Mouse (Mus musculus): ENCODE results near the gene Sdk2. TPM values are rescaled to one million over a fixed set of nuclear protein-coding genes. Genes with fewer than 3 reads are reported as not detected.
A peak's percentile ranks its signal among the peaks of the same experiment; 100 is the strongest.

The Sdk2 gene
- polyA plus RNA-seq, 1 experiment from 2014 or later = 0.35 TPM

DNA sequence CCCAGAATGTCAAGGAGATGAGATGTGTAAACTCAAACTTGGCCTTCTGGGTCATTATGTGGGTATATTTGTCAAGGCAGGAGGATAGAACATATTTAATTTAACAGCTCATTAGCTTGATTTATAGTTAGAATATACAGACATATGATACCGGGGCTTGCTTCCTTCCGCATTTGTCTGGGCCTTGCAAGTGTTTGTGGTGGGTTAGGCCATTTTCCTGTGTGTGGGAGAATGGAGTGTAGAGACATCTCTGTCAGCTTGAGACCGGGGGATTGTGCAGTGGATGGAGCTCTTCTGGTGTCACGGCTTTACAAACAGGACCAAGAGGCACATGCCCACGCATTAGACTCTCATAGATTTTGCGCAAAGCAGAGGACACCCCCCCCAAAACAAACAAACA lies 235.2 kb downstream of the Sdk2 start:
- Histone ChIP-seq H3K9me3 (replicated peaks; ENCODE audit: control insufficient read depth, low read length) (no peaks in the 10 kb centered on the region), H3K4me1 (ENCODE audit: control insufficient read depth, low read depth, low read length) (no peaks in the 10 kb centered on the region), H3K4me2 (ENCODE audit: low read depth, low read length) (no peak overlapping the region), H3K4me3 (ENCODE audit: low read depth, low read length) (no peak overlapping the region), H3K27ac (ENCODE audit: low read length) (no peak overlapping the region), H3K27me3 (ENCODE audit: control insufficient read depth, insufficient read depth, low read depth, low read length) (no peaks in the 10 kb centered on the region), H3K9ac (ENCODE audit: low read depth, low read length) (no peak overlapping the region), H3K36me3 (ENCODE audit: control insufficient read depth, insufficient read depth) (no peaks in the 10 kb centered on the region)
- 57% methylated on average over 6 of the region's 6 CpGs for WGBS (ENCODE audit: insufficient replicate concordance)
- ATAC-seq (ENCODE audit: low read depth) = no peak

- Histone ChIP-seq H3K4me3 (ENCODE audit: low read depth, low read length) (no peak overlapping the region), H3K36me3 (ENCODE audit: control insufficient read depth, insufficient read depth) (no peaks in the 10 kb centered on the region), H3K4me2 (ENCODE audit: low read depth, low read length) (no peak overlapping the region), H3K27me3 (ENCODE audit: control insufficient read depth, insufficient read depth, low read depth, low read length) (no peaks in the 10 kb centered on the region), H3K9ac (ENCODE audit: low read depth, low read length) (no peak overlapping the region), H3K27ac (ENCODE audit: low read length) (no peak overlapping the region), H3K4me1 (ENCODE audit: control insufficient read depth, low read depth, low read length) (no peaks in the 10 kb centered on the region), H3K9me3 (replicated peaks; ENCODE audit: control insufficient read depth, low read length) (no peaks in the 10 kb centered on the region)
- WGBS (ENCODE audit: insufficient replicate concordance) = 50% methylated on average over 24 of the region's 24 CpGs
- no peak for ATAC-seq (ENCODE audit: low read depth)
Observed at GRCm38 (mm10) chr11:113828081-113828554, 238.7 kb downstream of the Sdk2 start.

GRCm38 (mm10) chr11:113820005-113820404 lies 246.8 kb downstream of the Sdk2 start:
- no peak overlapping the region for H3K4me3 ChIP-seq (ENCODE audit: low read depth, low read length)
- ATAC-seq (ENCODE audit: low read depth) = no peak
- H3K9me3 ChIP-seq (replicated peaks; ENCODE audit: control insufficient read depth, low read length) = no peaks in the 10 kb centered on the region
- H3K36me3 ChIP-seq (ENCODE audit: control insufficient read depth, insufficient read depth) = no peaks in the 10 kb centered on the region
- H3K4me1 ChIP-seq (ENCODE audit: control insufficient read depth, low read depth, low read length) = no peaks in the 10 kb centered on the region
- 51% methylated on average over 10 of the region's 10 CpGs for WGBS (ENCODE audit: insufficient replicate concordance)
- no peak overlapping the region for H3K9ac ChIP-seq (ENCODE audit: low read depth, low read length)
- H3K4me2 ChIP-seq (ENCODE audit: low read depth, low read length) = no peak overlapping the region
- H3K27me3 ChIP-seq (ENCODE audit: control insufficient read depth, insufficient read depth, low read depth, low read length) = no peaks in the 10 kb centered on the region
- no peak overlapping the region for H3K27ac ChIP-seq (ENCODE audit: low read length)

DNA sequence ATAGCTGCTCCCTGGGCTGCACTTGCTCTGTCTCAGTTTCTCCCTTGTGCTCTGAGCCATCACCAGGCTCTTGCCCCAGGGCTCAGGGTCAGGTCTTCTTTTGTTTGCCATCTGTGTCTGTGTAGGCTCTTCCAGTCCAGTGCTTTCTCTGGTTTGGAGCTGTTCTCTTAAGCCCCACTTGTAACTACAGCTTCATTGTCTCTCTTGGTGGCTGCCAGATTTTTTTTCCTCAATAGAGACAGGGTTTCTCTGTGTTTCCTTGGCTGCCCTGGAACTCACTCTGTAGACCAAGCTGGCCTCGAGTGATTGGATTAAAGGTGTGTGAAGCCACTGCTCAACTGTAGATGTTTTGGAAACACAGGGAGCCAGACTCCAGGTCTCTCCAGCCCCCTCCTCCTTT lies 247.8 kb downstream of the Sdk2 start:
- Histone ChIP-seq H3K27me3 (ENCODE audit: control insufficient read depth, insufficient read depth, low read depth, low read length) (no peaks in the 10 kb centered on the region), H3K9me3 (replicated peaks; ENCODE audit: control insufficient read depth, low read length) (no peaks in the 10 kb centered on the region), H3K4me3 (ENCODE audit: low read depth, low read length) (no peak overlapping the region), H3K36me3 (ENCODE audit: control insufficient read depth, insufficient read depth) (no peaks in the 10 kb centered on the region), H3K4me1 (ENCODE audit: control insufficient read depth, low read depth, low read length) (no peaks in the 10 kb centered on the region), H3K27ac (ENCODE audit: low read length) (no peak overlapping the region), H3K4me2 (ENCODE audit: low read depth, low read length) (no peak overlapping the region), H3K9ac (ENCODE audit: low read depth, low read length) (no peak overlapping the region)
- WGBS (ENCODE audit: insufficient replicate concordance) = 19% methylated on average over 1 of the region's 1 CpGs
- ATAC-seq (ENCODE audit: low read depth) = no peak

DNA sequence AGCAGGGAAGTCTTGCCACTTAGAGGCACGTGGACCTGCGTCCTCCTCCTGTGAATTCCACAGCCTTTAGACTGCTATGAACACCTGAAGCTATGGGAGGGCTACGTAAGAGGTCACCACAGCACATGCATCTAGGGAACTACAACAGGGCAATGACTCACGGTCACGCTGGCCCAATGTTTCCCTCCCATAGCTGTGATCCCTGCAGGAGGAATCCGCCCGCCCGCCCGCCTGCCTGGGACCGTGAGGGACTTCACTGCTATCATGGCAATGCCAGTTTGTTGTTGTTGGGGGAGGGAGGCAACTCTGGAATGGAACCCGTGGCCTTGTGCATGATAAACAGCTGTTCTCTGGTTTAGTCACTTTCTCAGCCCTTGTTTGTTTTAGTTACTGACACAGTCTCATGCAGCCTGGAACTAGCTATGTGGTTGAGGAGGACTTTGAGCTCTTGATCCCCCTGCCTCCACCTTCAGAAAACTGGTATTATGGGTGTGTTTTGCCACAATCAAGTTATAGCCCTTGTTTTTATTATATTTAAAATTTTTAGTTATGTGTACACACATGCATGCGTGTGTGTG lies 249.8 kb downstream of the Sdk2 start:
- no peak overlapping the region for H3K9ac ChIP-seq (ENCODE audit: low read depth, low read length)
- 50% methylated on average over 12 of the region's 12 CpGs for WGBS (ENCODE audit: insufficient replicate concordance)
- H3K36me3 ChIP-seq (ENCODE audit: control insufficient read depth, insufficient read depth) = no peaks in the 10 kb centered on the region
- no peak for ATAC-seq (ENCODE audit: low read depth)
- H3K4me1 ChIP-seq (ENCODE audit: control insufficient read depth, low read depth, low read length) = no peaks in the 10 kb centered on the region
- no peak overlapping the region for H3K4me3 ChIP-seq (ENCODE audit: low read depth, low read length)
- no peaks in the 10 kb centered on the region for H3K27me3 ChIP-seq (ENCODE audit: control insufficient read depth, insufficient read depth, low read depth, low read length)
- H3K4me2 ChIP-seq (ENCODE audit: low read depth, low read length) = no peak overlapping the region
- no peak overlapping the region for H3K27ac ChIP-seq (ENCODE audit: low read length)
- no peaks in the 10 kb centered on the region for H3K9me3 ChIP-seq (replicated peaks; ENCODE audit: control insufficient read depth, low read length)

- Histone ChIP-seq H3K9ac (ENCODE audit: low read depth, low read length) (no peak overlapping the region), H3K9me3 (replicated peaks; ENCODE audit: control insufficient read depth, low read length) (no peaks in the 10 kb centered on the region), H3K36me3 (ENCODE audit: control insufficient read depth, insufficient read depth) (no peaks in the 10 kb centered on the region), H3K27ac (ENCODE audit: low read length) (no peak overlapping the region), H3K27me3 (ENCODE audit: control insufficient read depth, insufficient read depth, low read depth, low read length) (no peaks in the 10 kb centered on the region), H3K4me2 (ENCODE audit: low read depth, low read length) (no peak overlapping the region), H3K4me3 (ENCODE audit: low read depth, low read length) (no peak overlapping the region), H3K4me1 (ENCODE audit: control insufficient read depth, low read depth, low read length) (no peaks in the 10 kb centered on the region)
- WGBS (ENCODE audit: insufficient replicate concordance) = 75% methylated on average over 4 of the region's 4 CpGs
- ATAC-seq (ENCODE audit: low read depth) = no peak
Observed at GRCm38 (mm10) chr11:113816439-113816838, 250.4 kb downstream of the Sdk2 start.

GRCm38 (mm10) chr11:113811546-113812339 lies 255.1 kb downstream of the Sdk2 start:
- Histone ChIP-seq H3K9me3 (replicated peaks; ENCODE audit: control insufficient read depth, low read length) (no peaks in the 10 kb centered on the region), H3K4me1 (ENCODE audit: control insufficient read depth, low read depth, low read length) (no peaks in the 10 kb centered on the region), H3K9ac (ENCODE audit: low read depth, low read length) (no peak overlapping the region), H3K4me3 (ENCODE audit: low read depth, low read length) (no peak overlapping the region), H3K36me3 (ENCODE audit: control insufficient read depth, insufficient read depth) (no peaks in the 10 kb centered on the region), H3K27ac (ENCODE audit: low read length) (no peak overlapping the region), H3K27me3 (ENCODE audit: control insufficient read depth, insufficient read depth, low read depth, low read length) (peaks cover 6% of the 10 kb centered on the region; the same call in 1 of the 2 replicates), H3K4me2 (ENCODE audit: low read depth, low read length) (no peak overlapping the region)
- no peak for ATAC-seq (ENCODE audit: low read depth)
- WGBS (ENCODE audit: insufficient replicate concordance) = 44% methylated on average over 20 of the region's 20 CpGs

DNA sequence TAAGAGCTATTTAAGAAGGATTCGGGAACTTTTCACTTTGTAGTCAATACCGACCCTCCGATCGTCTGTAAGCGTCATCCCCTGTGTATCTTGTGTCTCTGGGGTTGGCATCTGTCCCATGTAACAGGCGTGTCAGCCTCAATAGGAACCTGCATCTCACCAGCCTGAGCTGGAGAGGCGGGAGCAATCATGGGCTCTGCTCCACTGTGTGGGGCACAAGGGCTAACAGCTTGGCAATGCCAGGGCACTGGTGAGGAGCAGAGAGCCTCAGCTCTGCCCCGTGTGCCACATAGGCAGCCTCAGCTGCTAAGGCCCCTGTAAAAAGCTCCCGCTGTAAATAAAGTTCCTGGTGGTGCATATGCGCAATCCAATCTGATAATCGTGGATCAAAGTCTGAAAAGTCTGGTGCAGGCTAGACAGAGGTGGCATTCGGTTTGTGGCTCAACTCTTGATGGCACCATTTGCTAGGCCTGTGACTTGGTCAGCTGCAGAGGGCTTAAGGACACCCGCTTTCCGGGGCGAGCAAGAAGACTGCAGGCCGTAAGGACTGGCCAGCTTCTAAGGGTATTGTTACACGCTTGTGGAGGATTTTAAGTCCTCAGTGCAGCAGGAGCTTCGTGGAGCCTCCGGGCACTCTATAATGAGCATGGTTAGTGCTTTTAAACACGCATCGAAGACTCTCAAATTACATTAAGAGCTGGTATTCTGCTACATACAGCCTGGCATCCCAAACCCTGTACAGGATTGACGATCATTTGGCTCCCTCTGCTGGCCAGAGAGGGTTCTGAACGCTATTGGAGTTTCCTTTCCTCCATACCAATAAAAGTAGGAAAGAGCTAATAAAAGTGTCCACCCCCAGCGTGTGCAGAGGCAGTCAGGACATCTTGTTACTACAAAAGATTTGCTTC lies 256.0 kb downstream of the Sdk2 start:
- no peaks in the 10 kb centered on the region for H3K9me3 ChIP-seq (replicated peaks; ENCODE audit: control insufficient read depth, low read length)
- peaks cover 14% of the 10 kb centered on the region; the same call in 1 of the 2 replicates for H3K27me3 ChIP-seq (ENCODE audit: control insufficient read depth, insufficient read depth, low read depth, low read length)
- 49% methylated on average over 24 of the region's 24 CpGs for WGBS (ENCODE audit: insufficient replicate concordance)
- ATAC-seq (ENCODE audit: low read depth) = peak; percentile 44; the same call in 1 of the 2 replicates
- no peaks in the 10 kb centered on the region; the same call in 1 of the 2 replicates for H3K4me1 ChIP-seq (ENCODE audit: control insufficient read depth, low read depth, low read length)
- no peak overlapping the region for H3K4me2 ChIP-seq (ENCODE audit: low read depth, low read length)
- H3K9ac ChIP-seq (ENCODE audit: low read depth, low read length) = no peak overlapping the region
- no peaks in the 10 kb centered on the region for H3K36me3 ChIP-seq (ENCODE audit: control insufficient read depth, insufficient read depth)
- no peak overlapping the region for H3K27ac ChIP-seq (ENCODE audit: low read length)
- no peak overlapping the region for H3K4me3 ChIP-seq (ENCODE audit: low read depth, low read length)

Measured in liver, embryonic 16.5 days (tissue).